Comparison of ENCODE assay signal across 8 mouse cellular contexts in the genomic region with DNA sequence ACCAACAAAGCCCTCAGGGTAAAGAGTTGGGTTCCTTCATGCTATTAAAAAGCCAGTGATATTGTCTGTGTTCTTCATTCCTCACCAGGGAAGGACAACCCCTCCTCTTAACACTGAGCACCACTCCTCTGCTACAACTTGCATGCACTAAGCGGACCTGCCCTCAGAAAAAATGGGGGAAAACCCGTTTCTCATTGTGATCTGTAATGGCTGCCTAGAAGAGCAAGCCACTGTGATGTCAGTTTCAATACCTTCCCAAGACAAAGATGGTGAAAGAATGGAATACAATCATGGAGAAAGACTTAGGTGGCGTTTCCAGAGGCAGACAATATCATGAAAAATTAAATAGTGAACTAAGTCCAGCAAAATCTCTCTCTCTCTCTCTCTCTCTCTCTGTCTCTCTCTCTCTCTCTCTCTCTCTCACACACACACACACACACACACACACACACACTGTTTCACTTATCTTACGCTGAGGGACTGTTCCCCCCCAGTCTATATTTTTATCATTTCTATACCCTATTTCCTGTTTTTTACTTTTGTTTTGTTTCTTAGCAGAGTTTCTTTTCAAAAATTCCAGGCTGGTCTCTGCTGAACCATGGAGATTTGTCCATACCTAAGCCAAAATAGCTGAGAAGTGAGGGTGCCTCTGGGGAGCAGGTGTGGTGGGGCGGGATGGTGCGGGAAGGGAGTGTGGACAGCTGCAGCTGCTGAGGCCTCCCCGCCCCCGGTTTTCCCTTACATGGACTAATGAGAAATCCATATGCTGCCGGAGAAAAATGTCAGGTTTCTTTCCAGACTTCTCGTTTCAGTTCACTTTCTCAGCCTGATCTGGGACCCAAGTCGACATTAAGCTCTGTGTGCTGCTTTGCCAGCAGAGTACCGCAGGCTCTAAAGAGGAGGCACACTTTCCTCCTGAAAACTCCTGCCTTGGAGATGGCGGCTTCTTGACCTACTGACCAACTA. TPM values are rescaled to one million over a fixed set of nuclear protein-coding genes. Genes with fewer than 3 reads are reported as not detected.
DNase-seq lines count a peak whose midpoint lies in the region; ATAC-seq lines count a peak whose summit lies in the region.

No protein-coding gene starts in this region.

- peak overlapping the region; percentile 69 for H3K27ac ChIP-seq in intestine, embryonic 15.5 days

- H3K9me3 ChIP-seq in intestine, embryonic 15.5 days = no peaks in the 10 kb centered on the region

- peak; percentile 46 for DNase-seq in right cerebral cortex, adult 18-20 months
- no peak for DNase-seq in right cerebral cortex, postnatal 4 days
- DNase-seq in heart, adult 11 months = peak; percentile 96
- DNase-seq in skeletal muscle tissue, adult 2 months (ENCODE audit: low read depth, low spot score) = peak; percentile 28
- no peak for DNase-seq in cerebellum, adult 8-10 months
- no peak for DNase-seq in urinary bladder, postnatal 14 days (ENCODE audit: low spot score)
- DNase-seq in left cerebral cortex, postnatal 4 days = no peak

- ATAC-seq in intestine, embryonic 15.5 days = peak; percentile 81

- no peaks in the 10 kb centered on the region for H3K36me3 ChIP-seq in intestine, embryonic 15.5 days

- peaks cover 8% of the 10 kb centered on the region for H3K4me1 ChIP-seq in intestine, embryonic 15.5 days (replicated peaks)

- 41% methylated on average over 13 of the region's 13 CpGs for WGBS in intestine, embryonic 15.5 days

- peak overlapping the region; percentile 31; the same call in 1 of the 2 replicates for H3K9ac ChIP-seq in intestine, embryonic 15.5 days

- no peaks in the 10 kb centered on the region for H3K27me3 ChIP-seq in intestine, embryonic 15.5 days (replicated peaks)

- H3K4me3 ChIP-seq in intestine, embryonic 15.5 days (replicated peaks) = no peak overlapping the region

- intact Hi-C loops in left cerebral cortex, postnatal 4 days (cut with DNase I) = no loop called here

- H3K4me2 ChIP-seq in intestine, embryonic 15.5 days (replicated peaks) = peak overlapping the region; percentile 27; the same call in 1 of the 2 replicates

RNA-seq across cellular contexts. Expression of gene Cep41, which starts 11.3 kb away (rescaled TPM):
- 9.4 and 9.9 TPM in 2 replicates for polyA plus RNA-seq in intestine, embryonic 15.5 days (2015; fragmentation: Nextera tagmentation; extraction: Ambion mirVana)
- 10 to 100 TPM in 1 of 2 experiments, 1 to 10 TPM in 1; 7.4 to 10.9 TPM for total RNA-seq in left cerebral cortex, postnatal 4 days (2021)

RNA-seq across cellular contexts. Expression of gene Mest, which starts 41.1 kb away (rescaled TPM):
- polyA plus RNA-seq in intestine, embryonic 15.5 days (2015; fragmentation: Nextera tagmentation; extraction: Ambion mirVana) = 668 and 710 TPM in 2 replicates
- 100 to 1,000 TPM; 104 to 155 TPM for total RNA-seq in left cerebral cortex, postnatal 4 days (2021)

RNA-seq across cellular contexts. Expression of gene Cpa1, which starts 43.2 kb away (rescaled TPM):
- 266 and 631 TPM in 2 replicates for polyA plus RNA-seq in intestine, embryonic 15.5 days (2015; fragmentation: Nextera tagmentation; extraction: Ambion mirVana)
- not detected for total RNA-seq in left cerebral cortex, postnatal 4 days (2021)

Comparison
In these comparisons a context has a peak if more than half of its experiments do, and no peak if none do; other contexts are left out.
1. DNase-seq: peak in right cerebral cortex, adult 18-20 months (single experiment), heart, adult 11 months (single experiment) and skeletal muscle tissue, adult 2 months (single experiment); none in right cerebral cortex, postnatal 4 days (single experiment), cerebellum, adult 8-10 months (single experiment), urinary bladder, postnatal 14 days (single experiment) and left cerebral cortex, postnatal 4 days (single experiment).